Mouse (Mus musculus): ENCODE data around the gene Cd9. TPM values are rescaled to one million over a fixed set of nuclear protein-coding genes. Genes with fewer than 3 reads are reported as not detected.
"Not testable (repeated sequence)": the region's sequence is repeated elsewhere in the genome, so short reads cannot be mapped to it uniquely, and the experiment has no call there.

The Cd9 gene
- total RNA-seq, 2 experiments from 2014 or later: 141 to 154 TPM

- no peak for DNase-seq (ENCODE audit: low spot score in 2 of 2)
Measured at GRCm38 (mm10) chr6:125504622-125505355, 10.2 kb upstream of the Cd9 start.

- DNase-seq (ENCODE audit: low spot score in 2 of 2): no peak
Measured at GRCm38 (mm10) chr6:125503186-125503802, 8.7 kb upstream of the Cd9 start.

GRCm38 (mm10) chr6:125498062-125498461 is 3.5 kb upstream of the Cd9 start:
- no peak for DNase-seq (ENCODE audit: low spot score in 2 of 2)

- no peak for DNase-seq (ENCODE audit: low spot score in 2 of 2)
Measured at GRCm38 (mm10) chr6:125496417-125496816, 1.8 kb upstream of the Cd9 start.

GRCm38 (mm10) chr6:125495361-125495760 is 770 bp upstream of the Cd9 start:
- no peak for DNase-seq (ENCODE audit: low spot score in 2 of 2)

GRCm38 (mm10) chr6:125493147-125493546 is 1.4 kb downstream of the Cd9 start:
- DNase-seq (ENCODE audit: low spot score in 2 of 2): no peak

- no peak for DNase-seq (ENCODE audit: low spot score in 2 of 2)
Measured at GRCm38 (mm10) chr6:125492664-125493063, 1.9 kb downstream of the Cd9 start.

GRCm38 (mm10) chr6:125492033-125492432 is 2.6 kb downstream of the Cd9 start:
- no peak for DNase-seq (ENCODE audit: low spot score in 2 of 2)

- DNase-seq (ENCODE audit: low spot score in 2 of 2): no peak
Measured at GRCm38 (mm10) chr6:125491393-125491792, 3.2 kb downstream of the Cd9 start.

GRCm38 (mm10) chr6:125489881-125490559 is 4.6 kb downstream of the Cd9 start:
- DNase-seq (ENCODE audit: low spot score in 2 of 2): no peak

- no peak for DNase-seq (ENCODE audit: low spot score in 2 of 2)
Measured at GRCm38 (mm10) chr6:125485589-125485988, 9.0 kb downstream of the Cd9 start.

GRCm38 (mm10) chr6:125484721-125485120 is 9.9 kb downstream of the Cd9 start:
- DNase-seq (ENCODE audit: low spot score in 2 of 2): no peak

GRCm38 (mm10) chr6:125484313-125484660 is 10.3 kb downstream of the Cd9 start:
- not testable (repeated sequence) for DNase-seq (ENCODE audit: low spot score in 2 of 2)

- no peak for DNase-seq (ENCODE audit: low spot score in 2 of 2)
Measured at GRCm38 (mm10) chr6:125483515-125484312, 10.9 kb downstream of the Cd9 start.

- no peak for DNase-seq (ENCODE audit: low spot score in 2 of 2)
Measured at GRCm38 (mm10) chr6:125482427-125482831, 12.2 kb downstream of the Cd9 start.

- no peak for DNase-seq (ENCODE audit: low spot score in 2 of 2)
Measured at GRCm38 (mm10) chr6:125481667-125482390, 12.8 kb downstream of the Cd9 start.

- DNase-seq (ENCODE audit: low spot score in 2 of 2): no peak
Measured at GRCm38 (mm10) chr6:125480396-125481361, 13.9 kb downstream of the Cd9 start.

- DNase-seq (ENCODE audit: low spot score in 2 of 2): no peak
Measured at GRCm38 (mm10) chr6:125479359-125479758, 15.2 kb downstream of the Cd9 start.

Measured in adrenal gland, postnatal 4 days (tissue).